Mouse (Mus musculus): Measurements from ENCODE around the gene Clic5.

GRCm38 (mm10) chr17:44169676-44170075 lies 18.7 kb upstream of the Clic5 start:
- TF ChIP-seq POLR2A (IDR thresholded peaks at IDR 0.05; ENCODE audit: borderline replicate concordance, extremely low read depth, insufficient read depth, insufficient read length, poor library complexity, severe bottlenecking), result no peak
- no peak for TF ChIP-seq CTCF (IDR thresholded peaks at IDR 0.05; ENCODE audit: borderline replicate concordance, extremely low read depth, insufficient read depth, insufficient read length)
